Mouse (Mus musculus) embryo, embryonic 11 days (tissue): ENCODE data around the gene Aprt.
A peak's percentile ranks its signal among the peaks of the same experiment; 100 is the strongest.

ENCODE experiments used
- DNase-seq: peaks from one replicate; pipeline ENCODE4 v3.0.0-alpha.2; 2015

The Aprt gene

GRCm38 (mm10) chr8:122576648-122577022 lies at the start of gene Aprt:
Aprt (minus strand) TSS chr8:122576909.
- peak; percentile 96 for DNase-seq

GRCm38 (mm10) chr8:122625811-122626210 lies 49.1 kb upstream of the Aprt start:
- DNase-seq = no peak

GRCm38 (mm10) chr8:122624653-122625052 lies 47.9 kb upstream of the Aprt start:
- no peak for DNase-seq

- no peak for DNase-seq
Observed at GRCm38 (mm10) chr8:122623844-122624642, 47.3 kb upstream of the Aprt start.

GRCm38 (mm10) chr8:122622727-122623126 lies 46.0 kb upstream of the Aprt start, which contains the start of gene Pabpn1l:
Pabpn1l (minus strand) TSS chr8:122622739.
- no peak for DNase-seq

GRCm38 (mm10) chr8:122620446-122620845 lies 43.7 kb upstream of the Aprt start:
- no peak for DNase-seq

GRCm38 (mm10) chr8:122618660-122619378 lies 42.1 kb upstream of the Aprt start:
- no peak for DNase-seq

GRCm38 (mm10) chr8:122617947-122618546 lies 41.3 kb upstream of the Aprt start:
- peak; percentile 84 for DNase-seq

- DNase-seq = no peak
Observed at GRCm38 (mm10) chr8:122616181-122616905, 39.6 kb upstream of the Aprt start.

GRCm38 (mm10) chr8:122611295-122612133 lies 34.8 kb upstream of the Aprt start, which contains the start of the genes Galns and Trappc2l:
Galns (minus strand) TSS chr8:122611463.
Trappc2l (plus strand) TSS chr8:122611640.
- DNase-seq = peak; percentile 99

GRCm38 (mm10) chr8:122610612-122611277 lies 34.0 kb upstream of the Aprt start:
- no peak for DNase-seq

- no peak for DNase-seq
Observed at GRCm38 (mm10) chr8:122610209-122610608, 33.5 kb upstream of the Aprt start.

GRCm38 (mm10) chr8:122606810-122607209 lies 30.1 kb upstream of the Aprt start:
- no peak for DNase-seq

GRCm38 (mm10) chr8:122605367-122605766 lies 28.7 kb upstream of the Aprt start:
- no peak for DNase-seq

- no peak for DNase-seq
Observed at GRCm38 (mm10) chr8:122604640-122605039, 27.9 kb upstream of the Aprt start.

GRCm38 (mm10) chr8:122600666-122601065 lies 24.0 kb upstream of the Aprt start:
- no peak for DNase-seq

GRCm38 (mm10) chr8:122596031-122596430 lies 19.3 kb upstream of the Aprt start:
- no peak for DNase-seq

GRCm38 (mm10) chr8:122593783-122594507 lies 17.2 kb upstream of the Aprt start:
- no peak for DNase-seq

GRCm38 (mm10) chr8:122593240-122593639 lies 16.5 kb upstream of the Aprt start:
- DNase-seq = no peak

- no peak for DNase-seq
Observed at GRCm38 (mm10) chr8:122586749-122587148, 10.0 kb upstream of the Aprt start.

- DNase-seq = no peak
Observed at GRCm38 (mm10) chr8:122586171-122586570, 9.5 kb upstream of the Aprt start.
